Mouse (Mus musculus) MEL (cell line): Measurements from ENCODE around the gene Gm28048. TPM values are rescaled to one million over a fixed set of nuclear protein-coding genes. Genes with fewer than 3 reads are reported as not detected.
A peak's percentile ranks its signal among the peaks of the same experiment; 100 is the strongest.

Experiments
- DNase-seq: peaks from one replicate; pipeline ENCODE4 v3.0.0; 2011; ENCODE audit warnings: low read depth, low spot score
- H3K27ac ChIP-seq: 2 replicates; pipeline ENCODE4 v1.5.1; 2012; ENCODE audit warnings: low read depth, mild to moderate bottlenecking, control low read depth, low read length, moderate library complexity; ENCODE audit not compliant: control insufficient read depth
- H3K27me3 ChIP-seq, 2 experiments: fragments of 150-350 bp in 1 of 2; sonication (generic) in 1 of 2; 2 replicates each; pipeline ENCODE4 v1.6.1; 2012; ENCODE audit warnings: low read length in 2 of 2, mild to moderate bottlenecking in 2 of 2, improper control_type of control experiment in 1 of 2, moderate library complexity in 1 of 2; ENCODE audit not compliant: insufficient read depth in 2 of 2, control insufficient read depth in 1 of 2
- H3K36me3 ChIP-seq, 2 experiments: 2 replicates each; pipeline ENCODE4 v1.6.1; 2012 to 2014; ENCODE audit warnings: low read length in 2 of 2, improper control_type of control experiment in 1 of 2, inconsistent platforms in 1 of 2, mild to moderate bottlenecking in 1 of 2; ENCODE audit not compliant: insufficient read depth in 2 of 2, control insufficient read depth in 1 of 2
- H3K4me1 ChIP-seq, 2 experiments: fragments of 150-350 bp in 1 of 2; sonication (generic) in 1 of 2; 2 replicates each; pipeline ENCODE4 v1.6.1; 2012; ENCODE audit warnings: low read length in 2 of 2, improper control_type of control experiment in 1 of 2, mild to moderate bottlenecking in 1 of 2; ENCODE audit not compliant: insufficient read depth in 2 of 2, control insufficient read depth in 1 of 2
- H3K4me3 ChIP-seq, 2 experiments: fragments of 150-350 bp in 1 of 2; sonication (generic) in 1 of 2; 2 replicates each; pipeline ENCODE4 v1.5.1; 2012; ENCODE audit warnings: low read depth in 2 of 2, low read length in 2 of 2, mild to moderate bottlenecking in 2 of 2, moderate library complexity in 2 of 2, control low read depth in 1 of 2, improper control_type of control experiment in 1 of 2; ENCODE audit not compliant: control insufficient read depth in 1 of 2, insufficient read depth in 1 of 2
- H3K79me2 ChIP-seq: 2 replicates; pipeline ENCODE4 v1.6.1; 2012; ENCODE audit warnings: mild to moderate bottlenecking, low read length, moderate library complexity; ENCODE audit not compliant: control insufficient read depth, poor library complexity, insufficient read depth
- H3K9ac ChIP-seq: 2 replicates; pipeline ENCODE4 v1.6.1; 2012; ENCODE audit warnings: low read depth, mild to moderate bottlenecking, control low read depth, low read length, moderate library complexity; ENCODE audit not compliant: control insufficient read depth, poor library complexity, severe bottlenecking
- H3K9me3 ChIP-seq: fragments of 150-350 bp; sonication (generic); replicated peaks from 2 replicates; pipeline ENCODE4 v1.6.1; 2012; ENCODE audit warnings: mild to moderate bottlenecking, low read length, improper control_type of control experiment, moderate library complexity; ENCODE audit not compliant: insufficient read depth
- CHD1 ChIP-seq: IDR thresholded peaks from 2 replicates; pipeline ENCODE4 v1.6.1; 2012; ENCODE audit warnings: low read depth, mild to moderate bottlenecking, inconsistent platforms, low read length, improper control_type of control experiment
- ELF1 ChIP-seq: IDR thresholded peaks from 2 replicates; pipeline ENCODE4 v1.6.1; 2014; ENCODE audit warnings: low read depth, mild to moderate bottlenecking, inconsistent platforms, low read length, improper control_type of control experiment, moderate library complexity
- EP300 ChIP-seq, 2 experiments: IDR thresholded peaks; 2 replicates each; pipeline ENCODE4 v1.6.1; 2011; ENCODE audit warnings: improper control_type of control experiment in 2 of 2, low read length in 2 of 2, low read depth in 1 of 2, mild to moderate bottlenecking in 1 of 2
- GATA1 ChIP-seq: IDR thresholded peaks from 2 replicates; pipeline ENCODE4 v1.6.1; 2011; ENCODE audit warnings: low read depth, low read length, improper control_type of control experiment
- JUND ChIP-seq: IDR thresholded peaks from 2 replicates; pipeline ENCODE4 v1.6.1; 2011; ENCODE audit warnings: low read depth, mild to moderate bottlenecking, improper control_type of control experiment, low read length
- KAT2A ChIP-seq: conservative IDR thresholded peaks from 2 replicates; pipeline ENCODE4 v1.6.1; 2012; ENCODE audit warnings: low read depth, low read length, improper control_type of control experiment, inconsistent platforms
- MEF2A ChIP-seq: IDR thresholded peaks from 2 replicates; pipeline ENCODE4 v1.6.1; 2014; ENCODE audit warnings: low read depth, mild to moderate bottlenecking, inconsistent platforms, low read length, improper control_type of control experiment; ENCODE audit not compliant: poor library complexity, insufficient replicate concordance, severe bottlenecking; ENCODE audit errors: extremely low read depth
- MXI1 ChIP-seq: IDR thresholded peaks from 2 replicates; pipeline ENCODE4 v1.6.1; 2011; ENCODE audit warnings: mild to moderate bottlenecking, low read depth, low read length, improper control_type of control experiment
- MYB ChIP-seq: IDR thresholded peaks from 2 replicates; pipeline ENCODE4 v1.6.1; 2011; ENCODE audit warnings: mild to moderate bottlenecking, low read depth, low read length, improper control_type of control experiment
- MYC ChIP-seq: IDR thresholded peaks from 2 replicates; pipeline ENCODE4 v1.6.1; 2011; ENCODE audit warnings: low read depth, mild to moderate bottlenecking, low read length, improper control_type of control experiment, moderate library complexity
- NELFE ChIP-seq: IDR thresholded peaks from 2 replicates; pipeline ENCODE4 v1.6.1; 2011; ENCODE audit warnings: low read depth, low read length, improper control_type of control experiment
- POLR2A ChIP-seq, 2 experiments: IDR thresholded peaks; 2 replicates each; pipeline ENCODE4 v1.6.1; 2011 to 2012; ENCODE audit warnings: low read length in 2 of 2, mild to moderate bottlenecking in 2 of 2, control low read depth in 1 of 2, improper control_type of control experiment in 1 of 2, low read depth in 1 of 2, moderate library complexity in 1 of 2; ENCODE audit not compliant: control insufficient read depth in 1 of 2, insufficient read depth in 1 of 2, poor library complexity in 1 of 2
- POLR2AphosphoS2 ChIP-seq: IDR thresholded peaks from 2 replicates; pipeline ENCODE4 v1.6.1; 2011; ENCODE audit warnings: low read length, improper control_type of control experiment
- SIN3A ChIP-seq: IDR thresholded peaks from 2 replicates; pipeline ENCODE4 v1.6.1; 2012; ENCODE audit warnings: low read length, improper control_type of control experiment, inconsistent platforms
- SMC3 ChIP-seq: IDR thresholded peaks from 2 replicates; pipeline ENCODE4 v1.6.1; 2011; ENCODE audit warnings: low read depth, low read length, improper control_type of control experiment
- TAL1 ChIP-seq: IDR thresholded peaks from 2 replicates; pipeline ENCODE4 v1.6.1; 2012; ENCODE audit warnings: mild to moderate bottlenecking, inconsistent platforms, low read length, moderate library complexity, mixed read lengths
- TBP ChIP-seq: IDR thresholded peaks from 2 replicates; pipeline ENCODE4 v1.8.0; 2011; ENCODE audit warnings: low read depth, low read length, improper control_type of control experiment
- UBTF ChIP-seq: IDR thresholded peaks from 2 replicates; pipeline ENCODE4 v1.6.1; 2012; ENCODE audit warnings: low read depth, mild to moderate bottlenecking, inconsistent platforms, low read length, improper control_type of control experiment, moderate library complexity, borderline replicate concordance; ENCODE audit not compliant: insufficient read depth
- ZC3H11A ChIP-seq: IDR thresholded peaks from 2 replicates; pipeline ENCODE4 v1.6.1; 2012; ENCODE audit warnings: low read depth, mild to moderate bottlenecking, inconsistent platforms, low read length, improper control_type of control experiment
- ZMIZ1 ChIP-seq: IDR thresholded peaks from 2 replicates; pipeline ENCODE4 v1.6.1; 2012; ENCODE audit warnings: low read depth, mild to moderate bottlenecking, inconsistent platforms, low read length, improper control_type of control experiment, moderate library complexity
- polyA plus RNA-seq, 2 experiments: library from polyadenylated mRNA; stranded (reverse) in 1 of 2; unstranded in 1 of 2; fragments of >175 nt in 1 of 2; fragments of >200 nt in 1 of 2; gene quantifications; 2 replicates each; pipeline versions ENCODE4 v1.2.1 to v1.2.4; 2012; ENCODE audit warnings: low replicate concordance in 2 of 2, low read depth in 1 of 2; ENCODE audit not compliant: insufficient read length in 2 of 2, insufficient read depth in 1 of 2, missing spikeins in 1 of 2
- total RNA-seq: library from RNA; depleted of rRNA; stranded (reverse); fragments of 300-350 nt; gene quantifications from 2 replicates; pipeline ENCODE4 v1.2.3, GENCODE M21; 2012

The Gm28048 gene
- total and polyA plus RNA-seq, 3 experiments: 8.6 to 15.0 TPM; not detected in 1

DNA sequence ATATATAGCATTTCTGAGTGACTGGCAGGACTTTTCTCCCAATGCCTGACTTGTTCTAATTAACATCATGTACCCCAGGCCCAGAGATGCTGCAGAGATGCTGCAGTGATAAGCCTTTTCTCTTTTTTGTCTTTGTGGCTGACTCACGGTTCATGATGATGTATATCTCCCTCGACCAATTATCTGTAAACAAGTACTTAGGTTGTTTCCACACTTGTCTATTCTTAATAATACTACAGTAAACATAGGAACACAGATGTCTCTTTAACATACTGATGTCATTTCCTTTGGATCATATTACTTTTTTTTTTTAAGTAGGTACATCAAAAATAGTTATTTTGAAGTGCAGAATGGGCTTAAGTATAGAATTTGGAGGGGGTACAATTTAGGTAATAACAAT is 79.0 kb downstream of the Gm28048 start:
- Histone ChIP-seq H3K27me3 (no peaks in the 10 kb centered on the region), H3K4me3 (no peak overlapping the region), H3K79me2 (no peaks in the 10 kb centered on the region)
- no peak for TF ChIP-seq ZC3H11A
- peak; percentile 9; the same call in 1 of the 2 replicates for TF ChIP-seq GATA1
- TF ChIP-seq POLR2AphosphoS2: no peak
- TF ChIP-seq NELFE: no peak
- TF ChIP-seq, all 39 proteins: peak for 1
- no peak for DNase-seq
- Histone ChIP-seq H3K36me3 (peaks cover 0 to 31% of the 10 kb centered on the region in 2 experiments; a peak in 2 of 4 replicates), H3K4me1 (peaks cover 22 to 32% of the 10 kb centered on the region in 2 experiments), H3K27ac (no peak overlapping the region), H3K9ac (no peak overlapping the region), H3K9me3 (no peaks in the 10 kb centered on the region)

DNA sequence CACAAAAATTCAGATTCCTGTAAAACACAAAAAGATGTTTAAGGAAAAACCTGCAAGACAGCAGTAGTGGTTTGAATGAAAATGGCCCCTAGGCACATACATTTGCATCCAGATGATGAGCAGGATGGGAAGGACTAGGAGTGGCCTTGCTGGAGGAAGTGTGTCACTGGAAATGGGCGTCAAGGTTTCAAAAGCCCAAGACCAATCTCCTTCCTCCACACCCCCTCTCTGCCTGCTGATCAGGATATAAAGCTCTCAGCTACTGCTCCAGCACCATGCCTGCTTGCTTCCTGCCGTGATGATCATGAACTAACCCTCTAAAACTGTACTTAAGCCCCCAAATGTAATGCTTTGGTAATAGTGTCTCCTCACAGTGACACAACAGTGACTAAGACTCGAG is 81.8 kb downstream of the Gm28048 start:
- TF ChIP-seq CHD1: no peak
- no peak for TF ChIP-seq MYC
- no peak for TF ChIP-seq POLR2AphosphoS2
- no peak for TF ChIP-seq MEF2A
- no peak for TF ChIP-seq EP300 (IDR thresholded peaks at IDR 0.05; ENCODE audit: low read depth in 1 of 2, low read length in 2 of 2)
- no peak for TF ChIP-seq TAL1
- TF ChIP-seq POLR2A (IDR thresholded peaks at IDR 0.05; ENCODE audit: control insufficient read depth in 1 of 2, insufficient read depth in 1 of 2, low read depth in 1 of 2, low read length in 2 of 2, poor library complexity in 1 of 2): no peak
- TF ChIP-seq ZMIZ1: no peak
- TF ChIP-seq MXI1: no peak
- TF ChIP-seq SMC3: no peak
- no peak for TF ChIP-seq KAT2A
- TF ChIP-seq TBP: no peak
- TF ChIP-seq ELF1: no peak
- TF ChIP-seq UBTF: no peak
- no peak for TF ChIP-seq MYB
- no peak for TF ChIP-seq JUND
- no peak for TF ChIP-seq SIN3A
- TF ChIP-seq, all 39 proteins: peak for 0
- Histone ChIP-seq H3K4me1 (peaks cover 11 to 16% of the 10 kb centered on the region in 2 experiments), H3K9ac (no peak overlapping the region), H3K36me3 (peaks cover 0 to 14% of the 10 kb centered on the region in 2 experiments; a peak in 2 of 4 replicates), H3K4me3 (no peak overlapping the region), H3K27me3 (no peaks in the 10 kb centered on the region), H3K27ac (no peak overlapping the region), H3K9me3 (no peaks in the 10 kb centered on the region), H3K79me2 (no peaks in the 10 kb centered on the region)
- peak; percentile 33 for DNase-seq
